Mouse (Mus musculus): ENCODE results near the gene Fndc10.
"Not testable (repeated sequence)": the region's sequence is repeated elsewhere in the genome, so short reads cannot be mapped to it uniquely, and the experiment has no call there.

The Fndc10 gene

DNA sequence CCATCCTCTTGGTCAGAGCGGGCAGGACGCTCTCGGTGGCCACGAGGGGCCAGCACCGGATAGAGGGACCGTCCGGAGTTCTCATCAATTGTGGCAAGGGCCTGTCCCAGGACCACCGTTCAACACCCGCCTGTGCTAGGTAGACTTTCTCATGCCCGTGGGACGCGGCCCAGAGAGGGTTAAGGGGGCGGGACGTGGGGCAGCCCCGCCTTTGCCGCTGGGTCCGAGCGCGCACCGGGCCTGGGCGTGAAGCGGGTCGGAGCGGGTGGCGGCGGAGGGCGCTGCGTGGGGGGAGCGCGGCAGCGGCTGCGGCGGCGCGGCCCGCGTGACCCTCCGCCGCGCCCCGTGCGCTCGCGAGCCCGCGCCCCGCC is at the start of gene Fndc10:
Gene Fndc10, plus strand, starts transcription at position 232 of the 371 bp plus-strand sequence.
- in situ Hi-C loops (cut with MseI, MboI): no loop called here

DNA sequence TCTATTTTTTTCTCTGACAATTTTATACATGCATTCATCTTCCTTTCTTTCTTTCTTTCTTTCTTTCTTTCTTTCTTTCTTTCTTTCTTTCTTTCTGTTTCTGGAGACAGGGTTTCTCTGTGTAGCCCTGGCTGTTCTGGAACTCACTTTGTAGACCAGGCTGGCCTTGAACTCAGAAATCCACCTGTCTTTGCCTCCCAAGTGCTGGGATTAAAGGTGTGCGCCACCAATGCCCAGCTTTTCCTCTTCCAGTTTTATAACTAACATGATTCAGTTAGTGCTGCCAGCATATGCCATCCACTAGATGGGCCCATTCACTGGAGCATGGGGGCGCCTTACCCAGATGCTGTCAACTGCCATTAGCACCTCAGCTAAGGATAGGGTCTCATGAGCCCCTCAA is 48.8 kb upstream of the Fndc10 start, which contains the start of gene Gm10563:
Gene Gm10563, minus strand, starts transcription at position 101 of the 400 bp plus-strand sequence.
- in situ Hi-C loops (cut with MseI, MboI): not testable (repeated sequence)

DNA sequence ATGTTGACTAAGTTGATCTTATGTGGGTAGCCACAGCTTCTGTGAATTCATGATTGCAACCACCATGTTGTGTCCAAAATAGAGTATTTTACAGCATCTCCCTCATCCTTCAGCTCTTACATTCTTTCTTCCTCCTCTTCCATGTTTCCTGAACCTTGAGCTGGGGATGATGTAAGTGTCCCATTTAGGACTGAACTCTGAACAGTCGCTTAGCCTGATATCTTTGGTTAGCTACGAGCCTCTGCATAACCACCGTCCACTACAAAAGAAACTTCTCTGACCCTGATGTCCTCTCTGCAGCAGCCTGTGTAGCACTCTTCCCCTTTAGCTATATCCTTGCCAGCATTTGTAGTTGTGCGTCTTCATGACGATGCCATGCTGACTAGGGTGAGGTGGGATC is 48.4 kb upstream of the Fndc10 start:
- in situ Hi-C loops (cut with MseI, MboI): no loop called here

DNA sequence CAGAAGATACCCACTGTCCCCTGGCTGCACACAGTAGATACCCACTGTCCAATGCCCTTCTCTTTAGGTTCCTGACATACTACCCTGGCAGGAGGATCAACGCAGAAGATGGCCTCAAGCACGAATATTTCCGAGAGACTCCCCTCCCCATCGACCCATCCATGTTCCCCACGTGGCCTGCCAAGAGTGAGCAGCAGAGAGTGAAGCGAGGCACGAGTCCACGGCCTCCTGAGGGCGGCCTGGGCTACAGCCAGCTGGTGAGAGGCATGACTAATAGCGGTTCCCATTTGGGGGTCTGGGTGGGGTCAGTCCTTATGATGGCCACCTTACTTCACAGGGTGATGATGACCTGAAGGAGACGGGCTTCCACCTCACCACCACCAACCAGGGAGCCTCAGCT is 44.8 kb upstream of the Fndc10 start:
- in situ Hi-C loops (cut with MseI, MboI): no loop called here

DNA sequence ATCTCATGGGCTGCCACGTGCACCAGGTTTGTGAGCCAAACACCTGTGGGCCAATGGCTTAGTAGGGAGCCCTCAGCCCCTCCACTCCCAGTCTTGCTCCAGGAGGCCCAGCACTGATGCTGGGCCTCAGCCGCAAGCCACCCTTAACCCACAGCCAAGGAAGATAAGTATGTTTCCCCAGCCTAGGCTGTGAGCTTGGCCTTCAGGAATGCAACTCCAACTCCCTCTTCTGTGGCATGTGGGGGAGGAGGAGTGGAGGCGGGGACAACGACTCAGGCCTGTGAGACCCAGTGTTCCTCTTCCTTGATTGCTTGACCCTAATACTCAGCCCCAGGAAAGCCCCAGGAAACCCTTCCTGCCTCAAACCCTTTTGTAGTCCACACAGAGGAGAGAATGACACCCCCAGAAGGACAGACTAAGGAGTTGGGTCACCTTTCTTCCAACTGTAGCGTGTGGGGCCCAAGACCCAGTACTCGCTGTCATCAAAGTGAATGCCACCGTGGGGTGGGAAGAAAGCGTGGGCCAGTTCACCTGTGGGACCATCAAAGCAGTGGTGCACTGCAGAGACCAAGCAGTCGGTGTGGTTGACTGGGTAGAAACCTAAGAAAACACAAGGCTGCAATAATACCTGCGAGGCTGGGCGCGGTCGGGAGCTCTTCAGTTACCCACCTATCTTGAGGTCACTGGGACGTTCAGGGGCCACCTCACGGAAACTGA is 42.4 kb upstream of the Fndc10 start:
- in situ Hi-C loops (cut with MseI, MboI): no loop called here

DNA sequence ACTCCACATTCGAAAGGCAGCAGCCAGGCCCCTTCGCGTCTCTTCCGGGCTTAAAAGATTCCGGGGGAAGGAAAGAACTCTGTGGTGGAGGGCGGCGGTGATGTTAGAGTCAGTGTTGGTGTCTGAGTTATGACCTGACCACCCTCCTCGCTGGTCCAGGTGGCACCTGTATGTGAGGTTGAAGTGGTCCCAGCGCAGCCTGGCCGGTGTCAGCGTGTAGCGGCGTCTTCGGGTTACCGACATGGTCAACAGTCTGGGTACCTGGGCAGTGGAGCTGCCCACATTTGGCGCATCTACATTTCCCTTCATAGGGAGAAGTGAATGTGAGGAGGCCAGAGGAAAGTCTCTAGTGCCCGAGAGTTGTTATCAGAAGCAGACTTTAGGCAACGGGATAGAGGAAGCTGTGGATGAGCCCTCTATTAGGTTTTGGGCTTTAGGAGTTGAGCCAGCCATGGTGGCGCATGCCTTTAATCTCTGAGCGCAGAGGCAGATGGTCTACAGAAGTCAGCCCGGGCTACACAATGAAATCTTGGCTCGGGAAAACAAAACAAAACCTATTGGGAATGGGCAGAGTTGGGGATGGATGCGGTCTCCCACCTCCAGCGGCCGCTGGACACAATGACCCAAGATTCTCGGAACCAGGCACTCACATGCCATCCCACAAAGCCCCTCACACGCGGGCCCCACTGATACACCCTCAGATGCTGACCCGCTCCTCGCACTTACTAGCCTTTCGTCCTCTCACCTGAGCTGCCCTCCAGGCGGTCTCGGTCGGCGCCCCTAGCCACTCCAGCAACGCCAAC is 41.7 kb upstream of the Fndc10 start:
- in situ Hi-C loops (cut with MseI, MboI): no loop called here

DNA sequence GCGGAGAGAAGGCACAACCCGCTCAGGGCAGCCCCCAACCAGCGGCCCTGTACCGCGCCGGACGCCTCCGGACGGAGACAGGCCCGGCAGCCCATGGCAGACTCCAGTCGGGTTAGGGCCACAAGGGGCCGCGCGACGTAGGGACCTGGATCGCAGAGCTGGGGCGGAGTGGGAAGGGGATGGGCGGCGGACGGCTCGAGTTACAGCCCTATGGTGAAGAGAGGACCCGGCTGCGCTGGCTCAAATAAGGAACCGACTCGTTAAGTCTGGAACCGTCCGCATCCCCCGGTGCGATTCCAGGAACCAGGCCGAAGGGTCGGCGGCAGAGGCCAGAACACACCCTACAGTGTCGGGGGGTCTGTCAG is 41.1 kb upstream of the Fndc10 start, which contains the start of gene Mmp23:
Gene Mmp23, minus strand, starts transcription at position 299 of the 365 bp plus-strand sequence.
- in situ Hi-C loops (cut with MseI, MboI): no loop called here

DNA sequence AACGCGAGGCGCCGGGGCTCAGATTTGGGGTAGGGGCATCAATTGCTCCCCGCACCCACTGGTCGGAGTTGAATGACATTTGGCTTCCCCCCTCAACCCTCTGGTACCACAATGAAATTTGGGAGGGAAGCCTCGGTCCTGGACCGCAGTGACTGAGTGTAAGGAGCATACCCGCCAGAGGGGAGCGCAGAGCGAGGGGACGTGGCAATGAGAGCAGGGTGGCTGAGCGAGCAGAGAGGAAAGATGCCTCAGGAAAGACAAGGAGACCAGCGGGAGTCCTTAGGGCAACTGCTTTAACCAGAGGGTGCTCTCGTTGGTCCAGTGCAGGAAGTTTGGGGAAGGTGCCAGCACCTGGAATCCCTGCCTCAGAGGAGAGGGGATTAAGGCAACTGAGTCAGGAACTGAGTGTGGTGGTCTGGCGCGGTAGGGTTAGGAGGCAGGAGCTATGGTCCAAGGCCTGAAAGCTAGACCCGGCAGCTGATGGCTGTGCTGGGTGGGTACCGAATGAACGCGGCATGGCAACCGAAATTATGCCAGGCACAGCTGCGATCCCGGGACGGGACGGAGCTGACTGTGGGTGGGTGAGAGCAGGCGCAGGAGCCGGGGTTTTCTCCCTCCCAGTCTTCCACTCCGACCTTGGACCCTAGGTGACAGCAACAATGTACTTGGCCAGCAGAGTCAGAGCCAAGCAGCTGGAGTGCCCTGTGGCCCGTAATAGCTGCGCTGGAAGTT is 40.5 kb upstream of the Fndc10 start:
- in situ Hi-C loops (cut with MseI, MboI): no loop called here

DNA sequence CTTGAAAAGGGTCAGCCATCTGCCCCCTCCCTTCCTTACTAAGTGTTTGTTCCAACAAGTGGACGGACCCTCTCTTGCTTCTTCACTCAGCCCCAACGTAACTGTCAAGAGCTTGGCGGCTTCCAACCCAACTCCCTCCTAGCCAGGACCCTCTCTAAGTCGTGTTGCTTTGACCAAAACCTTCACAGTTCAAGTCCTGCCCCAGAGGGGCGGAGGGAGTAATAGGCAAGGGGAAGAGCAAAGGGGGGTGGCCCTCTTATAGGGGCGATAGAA is 40.0 kb upstream of the Fndc10 start:
- in situ Hi-C loops (cut with MseI, MboI): no loop called here

DNA sequence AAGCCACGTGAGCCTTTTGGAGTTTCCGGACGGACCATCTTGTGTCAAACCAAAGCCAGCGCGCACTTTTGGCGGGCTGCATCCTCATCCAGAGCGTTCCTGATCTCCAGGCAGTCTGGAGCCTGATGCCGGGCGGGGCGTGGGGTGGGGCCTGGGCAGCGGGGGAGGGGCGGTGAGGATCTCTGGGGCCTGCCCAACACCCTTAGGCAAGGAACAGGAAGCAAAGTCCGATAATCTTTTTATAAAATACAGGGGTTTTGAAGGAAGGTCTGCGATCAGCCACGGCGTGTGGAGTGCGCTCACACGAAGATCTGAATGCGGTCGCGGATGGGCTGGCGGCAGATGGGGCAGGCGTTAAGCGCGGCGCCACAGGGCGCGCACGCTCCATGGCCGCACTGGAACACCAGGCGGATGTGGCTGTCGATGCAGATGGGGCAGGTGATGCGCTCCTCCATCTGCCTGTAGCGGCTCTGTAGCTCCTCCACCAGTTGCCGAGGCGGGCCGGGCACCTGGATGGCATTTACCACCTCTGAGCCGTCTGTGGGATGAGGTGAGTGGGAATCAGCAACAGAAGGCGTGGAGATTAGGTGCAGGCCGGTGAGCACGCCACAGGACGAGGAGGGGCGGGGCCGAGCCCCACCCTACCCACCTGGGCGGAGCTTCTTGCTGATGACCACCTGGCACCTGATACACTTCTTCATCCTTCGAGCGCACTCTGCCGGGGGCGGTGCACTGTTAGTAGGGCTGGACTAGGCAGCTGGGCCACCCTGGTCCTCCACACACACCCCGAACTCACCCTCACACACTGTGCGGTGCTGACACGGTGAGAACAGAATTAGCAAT is 39.5 kb upstream of the Fndc10 start:
- in situ Hi-C loops (cut with MseI, MboI): no loop called here

DNA sequence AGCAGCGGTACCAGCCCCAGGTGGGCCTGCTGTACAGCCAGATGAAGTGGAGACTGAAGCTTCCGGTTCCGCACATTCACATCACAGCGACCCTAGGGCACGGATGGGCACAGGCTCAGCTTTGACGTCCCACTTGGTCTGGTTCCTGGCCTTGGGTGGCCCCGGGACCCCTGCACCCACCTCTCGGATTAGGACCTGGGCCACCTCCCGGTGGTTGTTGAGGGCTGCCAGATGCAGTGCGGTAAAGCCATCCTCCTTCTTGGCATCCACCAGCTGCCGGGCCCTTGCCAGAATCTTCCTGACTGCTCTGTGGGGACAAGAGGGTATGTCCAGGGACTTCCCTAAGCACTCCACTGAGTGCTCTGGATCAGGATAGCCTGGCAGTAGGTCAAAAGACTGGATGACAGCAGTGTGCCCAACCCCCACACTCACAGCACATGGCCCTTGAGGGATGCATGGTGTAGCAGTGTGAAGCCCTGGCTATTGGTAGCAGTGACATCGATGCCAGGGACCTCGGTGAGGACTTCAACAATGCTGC is 37.9 kb upstream of the Fndc10 start:
- in situ Hi-C loops (cut with MseI, MboI): no loop called here

DNA sequence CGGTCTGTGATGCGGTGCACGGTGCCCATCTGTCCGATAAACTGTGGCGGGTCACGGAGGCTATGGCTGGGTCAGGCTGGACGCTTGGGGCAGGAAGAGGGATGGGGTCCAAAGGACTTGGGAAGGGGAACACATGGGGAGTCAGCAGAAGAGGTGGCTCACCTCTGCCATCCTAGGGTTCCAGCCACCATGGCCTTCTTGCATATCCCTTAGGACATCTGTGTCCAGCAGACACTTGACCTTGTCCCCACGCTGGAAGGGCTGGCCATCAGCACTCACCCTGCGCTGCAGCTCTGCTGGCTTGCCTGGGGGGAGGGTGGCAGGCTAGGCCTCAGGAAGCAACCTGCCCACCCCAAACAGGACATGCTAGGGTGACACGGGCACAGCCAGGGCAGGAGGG is 35.2 kb upstream of the Fndc10 start:
- in situ Hi-C loops (cut with MseI, MboI): no loop called here

DNA sequence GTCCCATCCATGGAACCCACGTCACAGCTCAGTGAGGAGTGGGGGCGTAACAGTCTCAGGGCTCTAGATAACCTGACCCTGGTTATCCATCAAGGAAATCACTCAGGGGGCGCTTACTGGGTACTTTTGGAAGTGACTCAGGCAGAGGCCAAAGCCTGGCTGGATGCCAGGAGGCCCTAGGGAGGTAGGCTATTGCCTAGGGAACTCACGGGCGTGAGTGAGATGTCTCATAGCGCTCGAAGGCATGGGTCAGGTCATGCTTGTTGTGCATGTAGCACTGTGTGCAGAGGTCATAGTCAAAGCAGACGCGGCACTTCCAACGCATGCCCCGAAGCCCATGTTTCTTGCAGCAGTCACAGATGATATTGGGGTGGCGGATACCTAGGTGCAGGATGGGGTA is 33.5 kb upstream of the Fndc10 start:
- in situ Hi-C loops (cut with MseI, MboI): no loop called here

DNA sequence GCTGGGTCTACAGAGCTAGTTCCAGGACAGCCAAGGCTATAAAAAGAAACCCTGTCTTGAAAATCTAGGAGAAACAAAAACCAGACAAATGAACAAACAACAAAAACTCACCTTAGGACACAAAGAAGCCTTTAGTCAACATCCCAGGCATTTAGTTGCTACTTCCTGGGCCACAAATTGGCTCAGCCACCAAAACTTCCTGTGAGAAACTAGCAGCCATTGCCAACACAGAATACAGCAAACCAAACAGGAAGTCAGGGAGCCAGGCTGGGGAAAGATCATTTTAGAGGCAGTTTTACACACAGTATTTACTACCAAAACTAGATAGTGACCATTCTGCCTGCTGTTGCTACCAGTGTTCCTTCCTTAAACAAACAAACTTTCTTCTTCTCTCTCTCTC is 27.2 kb upstream of the Fndc10 start:
- in situ Hi-C loops (cut with MseI, MboI): no loop called here

DNA sequence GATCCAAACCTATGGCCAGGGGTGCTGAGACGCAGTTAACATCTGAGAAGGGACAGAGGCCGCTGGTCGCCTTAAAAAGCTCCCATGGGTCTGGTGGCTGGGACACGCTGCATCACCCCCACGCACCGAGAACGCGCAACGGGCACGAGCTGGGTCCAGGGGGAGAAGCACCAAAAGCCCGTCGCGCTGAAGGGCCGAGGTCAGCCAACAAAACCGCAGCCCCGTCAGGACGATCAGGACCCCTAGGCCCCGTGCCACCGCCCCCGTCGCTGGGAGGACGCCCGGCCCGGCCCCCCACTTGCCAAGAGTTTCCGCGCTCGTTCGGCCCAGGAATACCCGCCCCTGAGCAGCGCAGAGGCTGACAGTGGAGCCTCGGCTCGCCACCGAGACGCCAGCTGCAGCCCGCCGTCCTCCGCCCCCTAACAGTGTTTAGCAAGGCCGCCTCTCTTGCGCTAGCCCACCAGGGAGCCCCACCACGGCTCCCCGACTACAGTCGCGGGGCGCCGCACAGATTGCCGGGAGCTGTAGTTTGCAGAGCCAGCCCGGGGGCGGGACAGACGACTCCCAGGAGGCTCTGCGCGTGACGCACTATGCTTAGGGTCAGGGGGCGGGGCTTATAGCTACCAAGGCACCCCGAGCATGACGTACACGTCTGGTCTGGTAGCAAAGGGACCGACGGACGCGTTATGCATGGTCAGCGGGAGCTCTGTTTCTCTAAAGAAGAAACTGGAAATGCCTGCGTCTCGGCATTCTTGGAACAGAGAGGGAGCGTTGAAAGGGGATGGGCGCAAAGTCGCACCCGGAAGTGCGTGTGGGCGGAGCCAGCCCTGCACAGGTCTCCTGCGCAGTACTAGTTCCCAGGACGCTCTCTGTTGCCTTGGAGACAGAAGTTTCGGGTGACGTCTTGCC is 25.2 kb upstream of the Fndc10 start, which contains the start of gene Mib2:
Gene Mib2, minus strand, starts transcription at position 510 of the 909 bp plus-strand sequence.
- in situ Hi-C loops (cut with MseI, MboI): no loop called here

DNA sequence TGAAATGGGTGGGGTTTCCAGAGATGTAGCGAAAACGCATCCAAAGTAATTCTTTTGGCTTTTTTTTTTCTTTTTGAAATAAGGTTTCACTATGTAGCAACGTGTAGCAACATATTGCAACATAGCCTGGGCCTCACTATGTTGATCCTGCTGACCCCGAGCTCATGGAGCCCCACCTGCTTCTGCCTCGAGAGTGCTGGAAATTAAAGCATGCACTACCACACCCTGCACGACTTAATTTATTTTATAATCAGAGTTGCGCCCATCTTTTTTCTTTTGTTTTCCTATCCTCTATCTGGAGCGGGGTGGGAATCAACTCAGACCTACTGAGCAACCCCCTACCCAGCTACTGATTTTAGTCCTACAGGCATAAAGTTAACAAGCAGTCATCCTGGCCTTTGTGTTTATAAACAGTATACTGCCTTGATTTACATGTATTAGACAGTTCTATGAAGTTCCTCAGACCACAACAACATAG is 24.5 kb upstream of the Fndc10 start:
- in situ Hi-C loops (cut with MseI, MboI): no loop called here

DNA sequence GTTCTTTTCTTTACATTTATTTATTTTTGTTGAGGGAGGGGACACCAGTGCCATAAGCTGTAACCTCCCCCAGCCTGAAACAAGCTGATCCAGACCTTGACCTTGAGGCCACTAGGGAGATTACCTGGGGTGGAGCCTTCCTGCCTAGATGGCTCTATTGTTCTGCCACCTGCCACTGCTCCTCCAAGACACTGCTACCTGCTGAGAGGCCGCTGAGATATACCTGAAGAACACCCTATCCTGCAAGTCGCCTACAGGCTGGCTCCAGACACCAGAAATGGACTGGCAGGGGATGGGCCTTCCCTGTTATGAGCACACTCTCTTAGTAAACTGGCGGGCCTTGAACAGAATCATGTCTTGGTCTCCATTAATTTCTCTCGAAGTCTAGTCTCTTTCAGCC is 23.9 kb upstream of the Fndc10 start:
- in situ Hi-C loops (cut with MseI, MboI): not testable (repeated sequence)

DNA sequence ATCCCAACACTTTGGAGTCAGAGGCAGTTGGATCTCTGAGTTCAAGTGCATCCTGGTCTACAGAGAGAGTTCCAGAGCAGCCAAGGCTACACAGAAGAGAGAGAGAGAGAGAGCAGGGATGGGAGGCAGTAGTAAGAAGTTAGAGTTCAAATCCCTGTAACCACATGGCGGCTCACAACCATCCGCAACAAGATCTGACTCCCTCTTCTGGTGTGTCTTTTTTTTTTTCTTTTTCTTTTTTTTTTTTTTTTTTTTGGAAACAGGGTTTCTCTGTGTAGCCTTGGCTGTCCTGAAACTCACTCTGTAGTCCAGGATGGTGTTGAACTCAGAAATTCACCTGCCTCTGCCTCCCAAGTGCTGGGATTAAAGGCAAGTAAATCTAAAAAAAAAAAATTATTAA is 22.1 kb upstream of the Fndc10 start:
- in situ Hi-C loops (cut with MseI, MboI): no loop called here

DNA sequence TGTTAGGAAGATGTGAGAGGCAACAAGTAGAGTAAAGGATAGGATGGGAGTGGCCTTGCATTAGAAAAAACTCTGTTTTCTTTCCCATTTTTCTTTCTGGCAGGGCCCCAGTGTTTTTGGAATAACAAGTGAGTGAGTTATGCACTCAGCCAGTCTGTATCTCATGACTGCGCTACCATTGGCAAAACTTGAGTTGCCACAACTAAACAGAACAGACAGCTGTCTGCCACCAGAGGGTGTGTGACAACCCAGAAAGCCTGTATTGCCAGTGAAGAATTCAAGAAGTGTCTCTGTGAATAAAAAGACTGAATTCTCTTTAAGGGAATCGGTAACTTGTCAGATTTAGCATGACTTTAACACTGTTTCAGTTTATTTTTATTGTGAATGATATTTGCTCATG is 18.2 kb upstream of the Fndc10 start:
- in situ Hi-C loops (cut with MseI, MboI): no loop called here

DNA sequence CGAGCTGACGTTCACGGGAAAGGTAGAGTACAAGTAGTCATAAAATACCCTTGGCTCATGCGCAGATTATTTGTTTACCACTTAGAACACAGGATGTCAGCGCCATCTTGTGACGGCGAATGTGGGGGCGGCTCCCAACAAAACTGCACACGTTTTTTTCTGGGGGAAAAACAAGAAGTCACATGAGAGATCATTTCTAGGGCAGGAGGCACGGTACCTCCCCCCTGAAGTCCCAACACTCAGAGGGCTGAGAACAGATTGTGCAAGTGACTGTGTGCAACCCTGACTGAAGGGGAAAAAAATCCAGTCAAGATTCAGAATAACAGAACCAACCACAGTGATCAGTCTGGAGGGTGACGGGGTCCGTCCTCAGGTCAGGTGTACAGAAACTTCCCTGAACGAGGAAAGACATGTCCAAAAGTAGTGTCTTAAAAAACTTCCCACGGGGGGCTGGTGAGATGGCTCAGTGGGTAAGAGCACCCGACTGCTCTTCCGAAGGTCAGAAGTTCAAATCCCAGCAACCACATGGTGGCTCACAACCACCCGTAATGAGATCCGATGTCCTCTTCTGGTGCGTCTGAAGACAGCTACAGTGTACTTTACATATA is 10.4 kb upstream of the Fndc10 start:
- in situ Hi-C loops (cut with MseI, MboI): not testable (repeated sequence)

Data from mouse trophoblast stem cell (cell line).